ENCODE assay signal across 21 mouse cellular contexts in the genomic region with DNA sequence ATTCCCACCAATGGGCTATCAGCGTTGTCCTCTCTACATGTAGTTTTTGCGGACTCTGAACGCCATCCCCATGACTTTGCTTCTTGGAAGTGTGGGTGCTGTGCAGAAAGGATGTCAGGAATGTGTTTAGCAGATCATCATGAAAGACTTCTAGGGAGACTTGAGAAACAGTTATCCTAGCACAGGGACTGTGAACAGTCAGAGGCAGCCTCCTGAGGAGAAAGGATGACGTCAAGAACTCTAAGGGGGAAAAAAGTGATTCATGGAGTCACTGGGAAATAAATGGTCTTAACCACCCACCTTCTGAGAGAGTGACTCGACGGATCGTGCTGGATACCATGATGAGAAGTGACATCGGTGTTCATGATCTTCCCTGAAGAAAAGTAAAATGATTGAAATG.
A peak's percentile ranks its signal among the peaks of the same experiment; 100 is the strongest.
DNase-seq lines count a peak whose midpoint lies in the region; ATAC-seq and TF ChIP-seq lines count a peak whose summit lies in the region.
"Had no signal": no experiment of that assay in that cellular context is flagged by ENCODE, and none has a peak within 500 bp of the region (broad histone marks: within the 10 kb centered on the region; RNA-seq: fewer than 3 reads in every experiment).

No protein-coding gene starts in this region.

- H3K27ac ChIP-seq in heart, embryonic 11.5 days (ENCODE audit: low read depth, low read length): no peak overlapping the region
- peak overlapping the region; percentile 42 for H3K27ac ChIP-seq in embryonic fibroblast, embryonic 13.5 days (ENCODE audit: insufficient read depth, low read length)
- H3K27ac ChIP-seq in hindbrain, embryonic 14.5 days: no peak overlapping the region
- no peak overlapping the region for H3K27ac ChIP-seq in neural tube, embryonic 15.5 days (replicated peaks)
- H3K27ac ChIP-seq: heart, embryonic 13.5 days; kidney, embryonic 15.5 days; limb, embryonic 13.5 days; liver, embryonic 12.5 days had no signal

- TF ChIP-seq CTCF in embryonic fibroblast, embryonic 13.5 days (IDR thresholded peaks at IDR 0.05; ENCODE audit: borderline replicate concordance, insufficient read depth, low read length): no peak

- 55% methylated on average over 8 of the region's 8 CpGs for WGBS in heart, embryonic 11.5 days (ENCODE audit: insufficient replicate concordance)
- 86% methylated on average over 8 of the region's 8 CpGs for WGBS in hindbrain, embryonic 14.5 days
- WGBS in neural tube, embryonic 15.5 days: 79% methylated on average over 8 of the region's 8 CpGs

- no peak for TF ChIP-seq POLR2A in embryonic fibroblast, embryonic 13.5 days (IDR thresholded peaks at IDR 0.05; ENCODE audit: low read depth, low read length)

- H3K27me3 ChIP-seq in heart, embryonic 11.5 days (ENCODE audit: control insufficient read depth, insufficient read depth, low read length): peaks cover 8% of the 10 kb centered on the region
- no peaks in the 10 kb centered on the region for H3K27me3 ChIP-seq in hindbrain, embryonic 14.5 days (ENCODE audit: control insufficient read depth, insufficient read depth, low read length)
- no peaks in the 10 kb centered on the region for H3K27me3 ChIP-seq in neural tube, embryonic 15.5 days (replicated peaks)
- H3K27me3 ChIP-seq: kidney, embryonic 15.5 days; limb, embryonic 13.5 days; liver, embryonic 12.5 days had no signal

- no peak overlapping the region for H3K4me3 ChIP-seq in heart, embryonic 11.5 days (ENCODE audit: low read depth, low read length)
- no peak overlapping the region for H3K4me3 ChIP-seq in embryonic fibroblast, embryonic 13.5 days (ENCODE audit: insufficient read depth, low read length)
- H3K4me3 ChIP-seq in hindbrain, embryonic 14.5 days (replicated peaks; ENCODE audit: low read length): no peak overlapping the region
- H3K4me3 ChIP-seq in neural tube, embryonic 15.5 days (replicated peaks): no peak overlapping the region
- H3K4me3 ChIP-seq: heart, embryonic 13.5 days; kidney, embryonic 15.5 days; limb, embryonic 13.5 days; liver, embryonic 12.5 days had no signal

- H3K36me3 ChIP-seq in heart, embryonic 11.5 days (ENCODE audit: control insufficient read depth, insufficient read depth, low read length): no peaks in the 10 kb centered on the region
- no peaks in the 10 kb centered on the region for H3K36me3 ChIP-seq in hindbrain, embryonic 14.5 days (replicated peaks; ENCODE audit: control insufficient read depth, insufficient read depth)
- H3K36me3 ChIP-seq in neural tube, embryonic 15.5 days: no peaks in the 10 kb centered on the region
- H3K36me3 ChIP-seq: G1E; heart, embryonic 13.5 days; kidney, embryonic 15.5 days; limb, embryonic 13.5 days; liver, embryonic 12.5 days had no signal

- no peak for ATAC-seq in heart, embryonic 11.5 days (replicated peaks; ENCODE audit: insufficient number of reproducible peaks, low FRiP score, low TSS enrichment)
- ATAC-seq in hindbrain, embryonic 14.5 days (ENCODE audit: low FRiP score): no peak
- ATAC-seq in neural tube, embryonic 15.5 days (ENCODE audit: low FRiP score): no peak
- ATAC-seq: liver, embryonic 12.5 days had no signal

- H3K9me3 ChIP-seq in heart, embryonic 11.5 days (replicated peaks; ENCODE audit: control insufficient read depth, low read length): no peaks in the 10 kb centered on the region
- no peaks in the 10 kb centered on the region for H3K9me3 ChIP-seq in hindbrain, embryonic 14.5 days (ENCODE audit: control insufficient read depth, low read length)
- H3K9me3 ChIP-seq in neural tube, embryonic 15.5 days (replicated peaks): no peaks in the 10 kb centered on the region
- H3K9me3 ChIP-seq: heart, embryonic 13.5 days; kidney, embryonic 15.5 days; limb, embryonic 13.5 days; liver, embryonic 12.5 days had no signal

- DNase-seq in heart, adult 11 months: peak; percentile 55
- peak; percentile 21 to 27 for DNase-seq in right cerebral cortex, adult 2 months (ENCODE audit: low spot score in 2 of 2)
- DNase-seq in right cerebral cortex, postnatal 14 days: no peak
- no peak for DNase-seq in hindbrain, embryonic 14.5 days (ENCODE audit: low spot score)
- DNase-seq: adrenal gland, postnatal 10 days; B cell, adult 2 months; cerebellum, adult 8-10 months; cerebellum, postnatal 36 days; embryo, embryonic 11 days; kidney, adult 11 months; lung, adult 18-20 months had no signal

- H3K9ac ChIP-seq in heart, embryonic 11.5 days (ENCODE audit: low read depth, low read length): no peak overlapping the region
- no peak overlapping the region for H3K9ac ChIP-seq in hindbrain, embryonic 14.5 days
- no peak overlapping the region for H3K9ac ChIP-seq in neural tube, embryonic 15.5 days (replicated peaks)
- H3K9ac ChIP-seq: forebrain, postnatal 0 days; heart, embryonic 13.5 days; kidney, embryonic 15.5 days; limb, embryonic 13.5 days; liver, embryonic 12.5 days had no signal

- H3K4me2 ChIP-seq in heart, embryonic 11.5 days: no peak overlapping the region
- no peak overlapping the region for H3K4me2 ChIP-seq in hindbrain, embryonic 14.5 days (replicated peaks)
- H3K4me2 ChIP-seq in neural tube, embryonic 15.5 days: no peak overlapping the region
- H3K4me2 ChIP-seq: heart, embryonic 13.5 days; kidney, embryonic 15.5 days; limb, embryonic 13.5 days; liver, embryonic 12.5 days; midbrain, embryonic 11.5 days had no signal

- no peaks in the 10 kb centered on the region for H3K4me1 ChIP-seq in heart, embryonic 11.5 days (ENCODE audit: control insufficient read depth, insufficient read depth, low read length)
- H3K4me1 ChIP-seq in embryonic fibroblast, embryonic 13.5 days (ENCODE audit: control insufficient read depth, insufficient read depth, low read length): peaks cover 16% of the 10 kb centered on the region
- H3K4me1 ChIP-seq in hindbrain, embryonic 14.5 days (replicated peaks; ENCODE audit: control insufficient read depth, insufficient read depth, low read length): no peaks in the 10 kb centered on the region
- no peaks in the 10 kb centered on the region for H3K4me1 ChIP-seq in neural tube, embryonic 15.5 days
- H3K4me1 ChIP-seq: kidney, embryonic 15.5 days; liver, embryonic 12.5 days had no signal

Comparison
In these comparisons a context has a peak if more than half of its experiments do, and no peak if none do; other contexts are left out.
1. DNase-seq: peak in heart, adult 11 months (single experiment) and right cerebral cortex, adult 2 months (2 of 2); none in right cerebral cortex, postnatal 14 days (single experiment) and hindbrain, embryonic 14.5 days (single experiment).